ENCODE assay signal across 7 mouse cellular contexts in the genomic region with DNA sequence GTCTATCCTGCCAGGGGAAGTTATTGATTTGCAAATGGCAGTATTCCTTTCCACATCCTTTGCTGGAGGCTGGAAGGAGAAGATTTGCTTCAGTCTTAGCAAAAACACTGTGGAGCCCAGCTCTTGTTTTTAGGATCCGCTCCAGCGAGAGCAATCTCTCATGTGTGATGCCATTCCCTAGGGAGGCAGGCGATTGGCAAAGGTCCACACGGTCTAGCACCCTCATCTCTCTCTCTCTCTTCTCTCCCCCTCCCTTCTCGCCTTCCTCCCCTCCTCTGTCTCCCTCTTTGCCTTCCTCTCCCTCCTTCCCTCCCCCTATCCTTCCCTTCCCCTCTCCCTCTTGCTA. TPM values are rescaled to one million over a fixed set of nuclear protein-coding genes. Genes with fewer than 3 reads are reported as not detected.
DNase-seq lines count a peak whose midpoint lies in the region; ATAC-seq and TF ChIP-seq lines count a peak whose summit lies in the region.

No protein-coding gene starts in this region.

- no peaks in the 10 kb centered on the region for H3K36me3 ChIP-seq in forebrain, embryonic 16.5 days (ENCODE audit: control insufficient read depth, insufficient read depth)
- H3K36me3 ChIP-seq in limb, embryonic 13.5 days = no peaks in the 10 kb centered on the region
- no peaks in the 10 kb centered on the region for H3K36me3 ChIP-seq in neural tube, embryonic 15.5 days

- no peaks in the 10 kb centered on the region for H3K9me3 ChIP-seq in forebrain, embryonic 16.5 days (ENCODE audit: control insufficient read depth, low read length)
- no peaks in the 10 kb centered on the region for H3K9me3 ChIP-seq in limb, embryonic 13.5 days
- H3K9me3 ChIP-seq in neural tube, embryonic 15.5 days (replicated peaks) = no peaks in the 10 kb centered on the region

- TF ChIP-seq CTCF in cerebellum, adult 2 months (IDR thresholded peaks at IDR 0.05; ENCODE audit: borderline replicate concordance, insufficient read depth, low read depth, low read length) = no peak

- peak overlapping the region; percentile 59 for H3K4me2 ChIP-seq in forebrain, embryonic 16.5 days (ENCODE audit: low read length)
- peak overlapping the region; percentile 72 for H3K4me2 ChIP-seq in limb, embryonic 13.5 days (replicated peaks)
- peak overlapping the region; percentile 56 for H3K4me2 ChIP-seq in neural tube, embryonic 15.5 days

- no peaks in the 10 kb centered on the region for H3K27me3 ChIP-seq in forebrain, embryonic 16.5 days (replicated peaks; ENCODE audit: control insufficient read depth, insufficient read depth, low read length)
- no peaks in the 10 kb centered on the region for H3K27me3 ChIP-seq in limb, embryonic 13.5 days
- no peaks in the 10 kb centered on the region for H3K27me3 ChIP-seq in neural tube, embryonic 15.5 days (replicated peaks)
- no peaks in the 10 kb centered on the region for H3K27me3 ChIP-seq in cerebellum, adult 2 months (ENCODE audit: control insufficient read depth, insufficient read depth, low read length)

- peak overlapping the region; percentile 80 for H3K27ac ChIP-seq in forebrain, embryonic 16.5 days (ENCODE audit: low read length)
- H3K27ac ChIP-seq in limb, embryonic 13.5 days = no peak overlapping the region
- H3K27ac ChIP-seq in neural tube, embryonic 15.5 days (replicated peaks) = 0 out of 2 replicates have a peak overlapping the region, but pooled peaks have one; percentile 28
- no peak overlapping the region for H3K27ac ChIP-seq in cerebellum, adult 2 months (ENCODE audit: insufficient read depth, low read length)

- peak; percentile 49 for DNase-seq in testis, postnatal 10 days (ENCODE audit: low spot score)
- DNase-seq in testis, postnatal 14 days (ENCODE audit: low spot score) = no peak
- DNase-seq in thymus, postnatal 25 days = no peak
- DNase-seq in cerebellum, adult 2 months = no peak

- TF ChIP-seq POLR2A in cerebellum, adult 2 months (IDR thresholded peaks at IDR 0.05; ENCODE audit: borderline replicate concordance, insufficient read depth, low read length) = no peak

- 12% methylated on average over 5 of the region's 5 CpGs for WGBS in forebrain, embryonic 16.5 days
- 40% methylated on average over 5 of the region's 5 CpGs for WGBS in limb, embryonic 13.5 days
- 23% methylated on average over 5 of the region's 5 CpGs for WGBS in neural tube, embryonic 15.5 days
- 60% methylated on average over 5 of the region's 5 CpGs for WGBS in cerebellum, adult 2 months

- H3K4me1 ChIP-seq in forebrain, embryonic 16.5 days (replicated peaks; ENCODE audit: control insufficient read depth, insufficient read depth, low read length) = peaks cover 22% of the 10 kb centered on the region
- peaks cover 32% of the 10 kb centered on the region for H3K4me1 ChIP-seq in limb, embryonic 13.5 days
- H3K4me1 ChIP-seq in neural tube, embryonic 15.5 days = peaks cover 33% of the 10 kb centered on the region
- H3K4me1 ChIP-seq in cerebellum, adult 2 months (ENCODE audit: control insufficient read depth, insufficient read depth, low read length) = peaks cover 4% of the 10 kb centered on the region; the same call in 1 of the 2 replicates

- peak; percentile 56 for ATAC-seq in forebrain, embryonic 16.5 days
- no peak for ATAC-seq in limb, embryonic 13.5 days (ENCODE audit: low FRiP score, low read depth)
- ATAC-seq in neural tube, embryonic 15.5 days (ENCODE audit: low FRiP score) = peak; percentile 12; the same call in 1 of the 2 replicates

- peak overlapping the region; percentile 31; the same call in 1 of the 2 replicates for H3K9ac ChIP-seq in forebrain, embryonic 16.5 days (replicated peaks; ENCODE audit: low read depth, low read length)
- H3K9ac ChIP-seq in limb, embryonic 13.5 days = no peak overlapping the region
- no peak overlapping the region for H3K9ac ChIP-seq in neural tube, embryonic 15.5 days (replicated peaks)

- peak overlapping the region; percentile 28 for H3K4me3 ChIP-seq in forebrain, embryonic 16.5 days (replicated peaks; ENCODE audit: low read length)
- H3K4me3 ChIP-seq in limb, embryonic 13.5 days = peak overlapping the region; percentile 34
- H3K4me3 ChIP-seq in neural tube, embryonic 15.5 days (replicated peaks) = no peak overlapping the region
- H3K4me3 ChIP-seq in cerebellum, adult 2 months (replicated peaks; ENCODE audit: insufficient read depth, low read depth, low read length) = no peak overlapping the region

RNA-seq across cellular contexts. Expression of a gene that starts 29.0 kb away (rescaled TPM):
- 15.3 and 19.9 TPM in 2 replicates for polyA plus RNA-seq in forebrain, embryonic 16.5 days (2015; fragmentation: Nextera tagmentation; extraction: Ambion mirVana)
- polyA plus RNA-seq in limb, embryonic 13.5 days (2015; fragmentation: Nextera tagmentation; extraction: Ambion mirVana) = 13.9 and 15.3 TPM in 2 replicates
- 19.4 and 27.7 TPM in 2 replicates for polyA plus RNA-seq in neural tube, embryonic 15.5 days (2015; fragmentation: Nextera tagmentation; extraction: Ambion mirVana)
- 38.7 and 40.9 TPM in 2 replicates for polyA plus RNA-seq in cerebellum, adult 2 months (2012; rRNA removed)

Comparison
In these comparisons a context has a peak if more than half of its experiments do, and no peak if none do; other contexts are left out.
1. H3K27ac ChIP-seq: peak in forebrain, embryonic 16.5 days (single experiment) and neural tube, embryonic 15.5 days (single experiment); none in limb, embryonic 13.5 days (single experiment) and cerebellum, adult 2 months (single experiment).
2. H3K4me3 ChIP-seq: peak in forebrain, embryonic 16.5 days (single experiment) and limb, embryonic 13.5 days (single experiment); none in neural tube, embryonic 15.5 days (single experiment) and cerebellum, adult 2 months (single experiment).
3. Peak in every context shown above with its lines, with median percentiles within 50 percentile points of each other: H3K4me2 ChIP-seq.